Mouse (Mus musculus) hindbrain, embryonic 16.5 days (tissue): ENCODE results near the gene Clptm1l. TPM values are rescaled to one million over a fixed set of nuclear protein-coding genes. Genes with fewer than 3 reads are reported as not detected.

Experiments
- ATAC-seq: fragments of 200-750 bp; cut with Nextera tagmentation; 2 replicates; pipeline ENCODE4 v1.8.0; 2017; ENCODE audit warnings: moderate TSS enrichment, moderate library complexity
- H3K27ac ChIP-seq: fragments of 300-500 bp; sonication (generic); 2 replicates; pipeline ENCODE4 v1.5.1; 2014; ENCODE audit warnings: low read depth, mild to moderate bottlenecking, control low read depth, low read length, moderate library complexity
- H3K27me3 ChIP-seq: fragments of 300-500 bp; sonication (generic); replicated peaks from 2 replicates; pipeline ENCODE4 v1.6.1; 2014; ENCODE audit warnings: low read length; ENCODE audit not compliant: control insufficient read depth, insufficient read depth
- H3K36me3 ChIP-seq: fragments of 300-500 bp; sonication (generic); 2 replicates; pipeline ENCODE4 v1.6.1; 2014; ENCODE audit warnings: mild to moderate bottlenecking, low read length, moderate library complexity, mixed read lengths; ENCODE audit not compliant: control insufficient read depth, insufficient read depth
- H3K4me1 ChIP-seq: fragments of 300-500 bp; sonication (generic); 2 replicates; pipeline ENCODE4 v1.6.1; 2014; ENCODE audit warnings: low read depth, low read length; ENCODE audit not compliant: control insufficient read depth, insufficient read depth
- H3K4me2 ChIP-seq: fragments of 300-500 bp; sonication (generic); 2 replicates; pipeline ENCODE4 v1.6.1; 2014; ENCODE audit warnings: mild to moderate bottlenecking, low read length, control low read depth, moderate library complexity
- H3K4me3 ChIP-seq: fragments of 300-500 bp; sonication (generic); 2 replicates; pipeline ENCODE4 v1.5.1; 2014; ENCODE audit warnings: mild to moderate bottlenecking, low read length, control low read depth, moderate library complexity
- H3K9ac ChIP-seq: fragments of 300-500 bp; sonication (generic); 2 replicates; pipeline ENCODE4 v1.6.1; 2014; ENCODE audit warnings: low read depth, mild to moderate bottlenecking, control low read depth, low read length, moderate library complexity
- H3K9me3 ChIP-seq: fragments of 300-500 bp; sonication (generic); 2 replicates; pipeline ENCODE4 v1.6.1; 2014; ENCODE audit warnings: mild to moderate bottlenecking, low read length, moderate library complexity; ENCODE audit not compliant: control insufficient read depth
- WGBS: fragments of 180-500 bp; shearing (Covaris S2); extraction: QIAGEN DNeasy Blood & Tissue Kit; methylation state at CpG from one replicate; pipeline ENCODE4 v1.1.7; 2014; 5-methylcytosine and 5-hydroxymethylcytosine counted together
- polyA plus RNA-seq: library from polyadenylated mRNA; unstranded; fragments of >200 nt; fragmentation: Nextera tagmentation; extraction: Ambion mirVana; gene quantifications from 2 replicates; pipeline ENCODE4 v1.2.1, GENCODE M21; 2015

Clptm1l gene
- polyA plus RNA-seq, 1 experiment from 2014 or later = 133 TPM

GRCm38 (mm10) chr13:73646397-73647087 lies 42.7 kb downstream of the Clptm1l start:
- Histone ChIP-seq H3K9ac (no peak overlapping the region), H3K36me3 (peaks cover 11% of the 10 kb centered on the region), H3K9me3 (peaks cover 3% of the 10 kb centered on the region; the same call in 1 of the 2 replicates), H3K4me2 (no peak overlapping the region), H3K4me1 (no peaks in the 10 kb centered on the region), H3K27ac (no peak overlapping the region), H3K27me3 (no peaks in the 10 kb centered on the region), H3K4me3 (no peak overlapping the region)
- peak; percentile 88 for ATAC-seq
- 34% methylated on average over 6 of the region's 6 CpGs for WGBS

GRCm38 (mm10) chr13:73653266-73653665 lies 49.5 kb downstream of the Clptm1l start:
- ATAC-seq = no peak
- Histone ChIP-seq H3K9ac (no peak overlapping the region), H3K27me3 (no peaks in the 10 kb centered on the region), H3K4me1 (no peaks in the 10 kb centered on the region), H3K4me2 (no peak overlapping the region), H3K4me3 (no peak overlapping the region), H3K27ac (no peak overlapping the region), H3K36me3 (peaks cover 10% of the 10 kb centered on the region), H3K9me3 (peaks cover 3% of the 10 kb centered on the region; the same call in 1 of the 2 replicates)
- 75% methylated on average over 3 of the region's 3 CpGs for WGBS

- no peak overlapping the region for H3K4me3 ChIP-seq
- ATAC-seq = no peak
- H3K9me3 ChIP-seq = peaks cover 3% of the 10 kb centered on the region; the same call in 1 of the 2 replicates
- no peak overlapping the region for H3K27ac ChIP-seq
- WGBS = 82% methylated on average over 3 of the region's 3 CpGs
- H3K4me2 ChIP-seq = no peak overlapping the region
- no peaks in the 10 kb centered on the region for H3K27me3 ChIP-seq
- H3K36me3 ChIP-seq = peaks cover 4% of the 10 kb centered on the region; the same call in 1 of the 2 replicates
- H3K4me1 ChIP-seq = no peaks in the 10 kb centered on the region
- H3K9ac ChIP-seq = no peak overlapping the region
Measured at GRCm38 (mm10) chr13:73654976-73655375, 51.2 kb downstream of the Clptm1l start.

GRCm38 (mm10) chr13:73658953-73659352 lies 55.1 kb downstream of the Clptm1l start:
- Histone ChIP-seq H3K9me3 (no peaks in the 10 kb centered on the region), H3K36me3 (no peaks in the 10 kb centered on the region), H3K27me3 (no peaks in the 10 kb centered on the region), H3K4me2 (no peak overlapping the region), H3K4me1 (no peaks in the 10 kb centered on the region), H3K27ac (no peak overlapping the region), H3K9ac (no peak overlapping the region), H3K4me3 (no peak overlapping the region)
- no peak for ATAC-seq
- 64% methylated on average over 2 of the region's 2 CpGs for WGBS

- no peak overlapping the region for H3K27ac ChIP-seq
- H3K4me1 ChIP-seq = no peaks in the 10 kb centered on the region
- H3K36me3 ChIP-seq = no peaks in the 10 kb centered on the region
- 66% methylated on average over 2 of the region's 2 CpGs for WGBS
- H3K9me3 ChIP-seq = no peaks in the 10 kb centered on the region
- ATAC-seq = no peak
- no peak overlapping the region for H3K4me2 ChIP-seq
- no peaks in the 10 kb centered on the region for H3K27me3 ChIP-seq
- H3K4me3 ChIP-seq = no peak overlapping the region
- H3K9ac ChIP-seq = no peak overlapping the region
Measured at GRCm38 (mm10) chr13:73660163-73660695, 56.4 kb downstream of the Clptm1l start.

Other genes with a start within 250 kb of the Clptm1l start
- gene Lpcat1, start 136.8 kb upstream of the Clptm1l start, polyA plus RNA-seq = 71.6 and 72.9 TPM in 2 replicates
- 0.49 and 0.56 TPM in 2 replicates for gene Slc6a3, start 67.3 kb upstream of the Clptm1l start, polyA plus RNA-seq
- 5.6 and 6.1 TPM in 2 replicates for gene Tert, start 22.9 kb downstream of the Clptm1l start, polyA plus RNA-seq
- gene Slc6a18, start 74.0 kb downstream of the Clptm1l start, polyA plus RNA-seq = not detected in 2 replicates
- gene Slc6a19, start 100.9 kb downstream of the Clptm1l start, polyA plus RNA-seq = 0.21 and 0.50 TPM in 2 replicates
- 7.7 and 10.2 TPM in 2 replicates for gene Slc12a7, start 129.1 kb downstream of the Clptm1l start, polyA plus RNA-seq
- gene Nkd2, start 243.6 kb downstream of the Clptm1l start, polyA plus RNA-seq = 16.9 and 18.2 TPM in 2 replicates